In the genomic region with DNA sequence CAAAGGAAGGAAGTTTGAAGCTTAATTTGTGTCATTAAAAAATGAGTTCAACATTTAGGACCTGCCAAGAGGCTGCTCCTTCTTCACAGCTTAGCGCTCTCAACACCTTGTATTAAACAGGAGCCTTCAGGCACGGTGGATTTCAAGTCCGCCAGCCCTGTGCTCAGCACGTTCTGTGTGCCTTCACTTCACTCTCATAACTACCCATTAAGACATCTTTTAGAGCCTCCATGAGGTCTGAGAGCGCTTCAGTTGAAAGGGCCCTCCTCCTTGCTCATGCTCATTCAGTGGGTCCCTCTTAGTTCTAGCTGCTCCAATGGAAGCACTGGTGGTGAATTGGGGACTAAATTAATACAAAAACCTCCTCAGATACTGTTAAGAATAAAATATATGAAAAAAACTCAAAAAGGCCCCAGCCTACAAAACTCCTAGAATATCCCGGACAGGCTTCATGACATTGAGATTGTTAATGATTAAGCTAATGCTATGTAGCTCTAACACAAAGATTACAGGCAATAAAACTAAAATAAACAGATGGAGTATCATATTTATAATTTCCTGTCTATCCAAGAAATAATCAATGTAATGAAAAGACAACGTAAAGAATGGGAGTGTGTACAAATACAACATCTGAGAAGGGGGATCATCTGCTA, we compare ENCODE assay signal across 17 mouse cellular contexts.
"Had no signal": no experiment of that assay in that cellular context is flagged by ENCODE, and none has a peak within 500 bp of the region (broad histone marks: within the 10 kb centered on the region; RNA-seq: fewer than 3 reads in every experiment).

No protein-coding gene starts in this region.

- H3K27me3 ChIP-seq: midbrain, embryonic 15.5 days; neural tube, embryonic 12.5 days had no signal

- ATAC-seq: liver, postnatal 0 days; lung, postnatal 0 days; midbrain, embryonic 13.5 days; midbrain, embryonic 15.5 days had no signal

- H3K27ac ChIP-seq: lung, embryonic 15.5 days; macrophage; midbrain, embryonic 13.5 days; midbrain, embryonic 15.5 days; neural tube, embryonic 12.5 days had no signal

- H3K4me2 ChIP-seq: lung, embryonic 15.5 days; midbrain, embryonic 11.5 days; midbrain, embryonic 13.5 days; midbrain, embryonic 15.5 days; neural tube, embryonic 12.5 days had no signal

- H3K36me3 ChIP-seq: lung, embryonic 15.5 days; midbrain, embryonic 13.5 days; midbrain, embryonic 15.5 days; neural tube, embryonic 12.5 days had no signal

- H3K9ac ChIP-seq: liver, postnatal 0 days; lung, embryonic 15.5 days; midbrain, embryonic 13.5 days; midbrain, embryonic 15.5 days; neural tube, embryonic 12.5 days had no signal

- H3K4me3 ChIP-seq: lung, embryonic 15.5 days; megakaryocyte, embryonic 14.5 days; midbrain, embryonic 13.5 days; midbrain, embryonic 15.5 days; neural tube, embryonic 12.5 days had no signal

- H3K4me1 ChIP-seq: lung, embryonic 15.5 days; megakaryocyte, embryonic 14.5 days; midbrain, embryonic 13.5 days; midbrain, embryonic 15.5 days; neural tube, embryonic 12.5 days had no signal

- H3K9me3 ChIP-seq: lung, embryonic 15.5 days; megakaryocyte, embryonic 14.5 days; midbrain, embryonic 13.5 days; midbrain, embryonic 15.5 days; neural tube, embryonic 12.5 days had no signal

- DNase-seq: liver, postnatal 0 days; lung, adult 2 months; lung, postnatal 14 days; lung, postnatal 36 days; right cerebral cortex, postnatal 14 days; spleen, adult 18-20 months; thymus, adult 18-20 months; thymus, postnatal 14 days; thymus, postnatal 36 days had no signal
